Mouse (Mus musculus): ENCODE measurements around the gene Ehbp1l1. TPM values are rescaled to one million over a fixed set of nuclear protein-coding genes. Genes with fewer than 3 reads are reported as not detected.

Gene Ehbp1l1
- total and polyA plus RNA-seq, 3 experiments, result 30.4 to 62.6 (median 57.0) TPM

DNA sequence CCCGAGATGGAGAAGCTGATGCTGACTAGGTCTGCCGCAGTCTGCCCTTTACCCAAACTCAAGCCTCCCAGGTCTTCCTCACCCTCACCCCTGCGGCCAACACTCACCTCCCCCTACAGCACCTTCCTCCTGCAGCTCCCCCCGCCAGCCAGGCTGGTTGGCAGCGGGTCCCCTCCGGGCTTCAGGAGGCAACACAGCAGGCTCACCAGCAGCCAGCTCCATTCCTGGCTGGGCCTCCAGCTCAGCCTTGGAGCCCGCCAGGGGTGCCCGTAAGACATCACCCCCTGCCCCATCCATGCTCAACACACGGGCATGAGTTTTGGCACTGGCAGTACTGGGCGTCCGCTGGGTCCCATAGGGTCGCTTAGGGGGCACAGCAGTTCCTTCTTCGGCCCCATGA lies 41.1 kb downstream of the Ehbp1l1 start:
- Histone ChIP-seq H3K9ac (ENCODE audit: insufficient read depth, low read depth) (no peak overlapping the region), H3K4me1 (ENCODE audit: control insufficient read depth in 1 of 2, insufficient read depth in 2 of 2) (peaks cover 7 to 10% of the 10 kb centered on the region in 2 experiments), H3K4me3 (replicated peaks in 1 of 3; ENCODE audit: low read depth in 2 of 3, low read length in 2 of 3, poor library complexity in 1 of 3) (no peak overlapping the region), H3K27me3 (replicated peaks) (no peaks in the 10 kb centered on the region), H3K9me3 (replicated peaks; ENCODE audit: low read length) (no peaks in the 10 kb centered on the region), H3K79me2 (replicated peaks; ENCODE audit: control insufficient read depth, extremely low read depth, insufficient read depth, poor library complexity, severe bottlenecking) (peaks cover 13% of the 10 kb centered on the region), H3K27ac (ENCODE audit: insufficient read depth, low read depth) (no peak overlapping the region), H3K36me3 (replicated peaks in 1 of 2; ENCODE audit: control insufficient read depth in 1 of 2, insufficient read depth in 1 of 2, low read length in 1 of 2) (peaks cover 65 to 72% of the 10 kb centered on the region in 2 experiments), H3K4me2 (ENCODE audit: insufficient read depth, low read depth, poor library complexity, severe bottlenecking) (no peak overlapping the region)
- TF ChIP-seq HCFC1 (IDR thresholded peaks at IDR 0.05; ENCODE audit: low read depth, low read length) (no peak), UBTF (IDR thresholded peaks at IDR 0.05; ENCODE audit: low read depth, low read length) (no peak)
- no peak for DNase-seq (ENCODE audit: extremely low read depth)
- in situ Hi-C loops (cut with MboI; ENCODE audit: low pct_ligation_motif_present, low pct_unique_long_range_greater_than_20kb, low sequenced_read_pairs), result no loop called here
- dilution Hi-C loops (cut with MboI; ENCODE audit: extremely low pct_ligation_motif_present, extremely low pct_unique_long_range_greater_than_20kb, low sequenced_read_pairs), result no loop called here

DNA sequence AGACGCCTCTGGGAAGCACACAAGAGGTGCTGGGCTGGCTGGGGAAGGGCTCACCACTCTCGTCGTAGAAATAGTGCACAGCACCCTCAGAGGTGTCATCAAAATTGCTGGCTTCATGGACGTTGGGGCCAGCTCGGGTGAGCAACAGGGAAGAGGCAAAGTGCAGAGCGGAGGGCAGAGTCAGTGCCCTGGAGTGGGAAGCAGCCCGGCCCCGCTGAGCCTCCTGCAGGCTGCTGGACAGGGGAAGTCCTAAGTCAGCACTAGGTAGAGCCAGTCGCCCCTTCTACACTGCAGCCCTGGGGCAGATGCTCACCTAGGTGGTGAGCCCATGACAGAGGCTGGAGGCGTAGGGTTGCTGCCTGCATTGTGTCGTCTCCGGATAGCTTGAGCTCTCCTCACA lies 41.9 kb downstream of the Ehbp1l1 start:
- no peak for TF ChIP-seq POLR2A (IDR thresholded peaks at IDR 0.05; ENCODE audit: low read depth, low read length)
- TF ChIP-seq CTCF (conservative IDR thresholded peaks at IDR 0.05 in 1 of 2, IDR thresholded peaks at IDR 0.05 in 1 of 2; ENCODE audit: low read depth in 2 of 2, low read length in 2 of 2), result no peak
- no peak for TF ChIP-seq JUND (conservative IDR thresholded peaks at IDR 0.05; ENCODE audit: low read depth, low read length)
- no peak for TF ChIP-seq CHD2 (IDR thresholded peaks at IDR 0.05; ENCODE audit: low read length)
- TF ChIP-seq SIN3A (IDR thresholded peaks at IDR 0.05; ENCODE audit: low read length), result no peak
- TF ChIP-seq ZMIZ1 (IDR thresholded peaks at IDR 0.05; ENCODE audit: low read depth, low read length), result no peak
- no peak for TF ChIP-seq MEF2A (IDR thresholded peaks at IDR 0.05; ENCODE audit: borderline replicate concordance, low read depth, low read length)
- TF ChIP-seq MAFK (IDR thresholded peaks at IDR 0.05; ENCODE audit: insufficient replicate concordance, low read length), result no peak
- TF ChIP-seq HCFC1 (IDR thresholded peaks at IDR 0.05; ENCODE audit: low read depth, low read length), result no peak
- TF ChIP-seq TCF12 (IDR thresholded peaks at IDR 0.05; ENCODE audit: low read depth, low read length), result no peak
- no peak for TF ChIP-seq SMC3 (IDR thresholded peaks at IDR 0.05; ENCODE audit: low read depth, low read length)
- TF ChIP-seq MAX (IDR thresholded peaks at IDR 0.05; ENCODE audit: low read length), result no peak
- TF ChIP-seq ZC3H11A (IDR thresholded peaks at IDR 0.05; ENCODE audit: low read depth, low read length), result no peak
- TF ChIP-seq UBTF (IDR thresholded peaks at IDR 0.05; ENCODE audit: low read depth, low read length), result no peak
- no peak for TF ChIP-seq CHD1 (IDR thresholded peaks at IDR 0.05; ENCODE audit: low read depth, low read length)
- no peak for TF ChIP-seq USF2 (conservative IDR thresholded peaks at IDR 0.05; ENCODE audit: low read depth, low read length)
- no peak for TF ChIP-seq PAX5 (IDR thresholded peaks at IDR 0.05; ENCODE audit: low read length)
- no peak for TF ChIP-seq MXI1 (IDR thresholded peaks at IDR 0.05; ENCODE audit: low read depth, low read length)
- Histone ChIP-seq H3K4me1 (ENCODE audit: control insufficient read depth in 1 of 2, insufficient read depth in 2 of 2) (peaks cover 7 to 10% of the 10 kb centered on the region in 2 experiments), H3K9me3 (replicated peaks; ENCODE audit: low read length) (no peaks in the 10 kb centered on the region), H3K27me3 (replicated peaks) (no peaks in the 10 kb centered on the region), H3K9ac (ENCODE audit: insufficient read depth, low read depth) (no peak overlapping the region), H3K4me2 (ENCODE audit: insufficient read depth, low read depth, poor library complexity, severe bottlenecking) (no peak overlapping the region), H3K27ac (ENCODE audit: insufficient read depth, low read depth) (no peak overlapping the region), H3K79me2 (replicated peaks; ENCODE audit: control insufficient read depth, extremely low read depth, insufficient read depth, poor library complexity, severe bottlenecking) (peaks cover 12% of the 10 kb centered on the region), H3K36me3 (replicated peaks in 1 of 2; ENCODE audit: control insufficient read depth in 1 of 2, insufficient read depth in 1 of 2, low read length in 1 of 2) (peaks cover 73 to 79% of the 10 kb centered on the region in 2 experiments), H3K4me3 (replicated peaks in 1 of 3; ENCODE audit: low read depth in 2 of 3, low read length in 2 of 3, poor library complexity in 1 of 3) (no peak overlapping the region)
- in situ Hi-C loops (cut with MboI; ENCODE audit: low pct_ligation_motif_present, low pct_unique_long_range_greater_than_20kb, low sequenced_read_pairs) (no loop called here), dilution Hi-C loops (cut with MboI; ENCODE audit: extremely low pct_ligation_motif_present, extremely low pct_unique_long_range_greater_than_20kb, low sequenced_read_pairs) (no loop called here)
- no peak for DNase-seq (ENCODE audit: extremely low read depth)
